Mouse (Mus musculus): ENCODE measurements around the gene Pcsk1n.
"Not testable (repeated sequence)": the region's sequence is repeated elsewhere in the genome, so short reads cannot be mapped to it uniquely, and the experiment has no call there.

Gene Pcsk1n

GRCm38 (mm10) chrX:7919601-7920383 is at the start of gene Pcsk1n:
Gene Pcsk1n (plus strand): TSS chrX:7919822.
- DNase-seq (ENCODE audit: low spot score in 2 of 2) = peak; percentile 36 to 55

DNA sequence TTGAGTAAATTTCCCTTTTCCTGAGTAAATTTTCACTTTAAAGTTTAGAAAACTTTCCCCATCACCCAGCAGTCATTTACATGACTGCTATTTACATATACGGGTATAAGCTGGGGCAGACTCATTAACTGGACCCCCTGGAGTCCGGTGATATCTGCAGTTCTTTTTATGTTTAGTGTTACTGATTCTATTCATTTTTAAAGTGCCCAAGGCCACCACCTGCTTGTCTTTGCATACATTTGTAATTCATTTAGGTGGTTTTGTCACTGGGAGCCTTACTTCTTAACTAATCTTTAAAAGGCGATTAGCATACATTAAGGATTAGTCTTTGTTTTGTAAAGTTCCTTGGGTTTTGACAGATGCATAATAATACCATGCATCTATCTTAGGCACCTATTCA is 49.8 kb upstream of the Pcsk1n start:
- DNase-seq (ENCODE audit: low spot score in 2 of 2) = no peak

DNA sequence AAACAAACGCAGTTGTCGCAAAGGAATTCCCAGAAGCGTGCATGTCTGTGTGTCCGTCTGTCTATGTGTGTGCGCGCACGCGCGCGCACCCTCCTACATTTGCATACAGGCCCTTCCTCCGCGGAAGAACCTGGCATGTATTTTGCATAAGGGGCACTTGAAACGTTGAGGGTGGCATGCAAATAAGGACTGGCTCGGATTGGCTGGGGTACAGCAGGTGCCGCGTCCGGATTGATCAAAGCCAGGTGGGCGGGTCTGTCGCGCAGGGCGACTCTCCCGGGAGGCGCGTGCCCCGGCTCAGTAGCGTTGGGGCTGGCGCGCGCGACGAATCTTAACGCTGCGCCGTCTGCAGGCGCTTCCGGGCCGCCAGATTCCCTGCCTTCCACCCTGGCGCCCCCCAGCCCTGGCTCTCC is 41.6 kb upstream of the Pcsk1n start, which contains the start of gene Pim2:
Gene Pim2, plus strand, starts transcription at position 256 of the 413 bp plus-strand sequence.
- DNase-seq (ENCODE audit: low spot score in 2 of 2) = peak; percentile 80 to 81

DNA sequence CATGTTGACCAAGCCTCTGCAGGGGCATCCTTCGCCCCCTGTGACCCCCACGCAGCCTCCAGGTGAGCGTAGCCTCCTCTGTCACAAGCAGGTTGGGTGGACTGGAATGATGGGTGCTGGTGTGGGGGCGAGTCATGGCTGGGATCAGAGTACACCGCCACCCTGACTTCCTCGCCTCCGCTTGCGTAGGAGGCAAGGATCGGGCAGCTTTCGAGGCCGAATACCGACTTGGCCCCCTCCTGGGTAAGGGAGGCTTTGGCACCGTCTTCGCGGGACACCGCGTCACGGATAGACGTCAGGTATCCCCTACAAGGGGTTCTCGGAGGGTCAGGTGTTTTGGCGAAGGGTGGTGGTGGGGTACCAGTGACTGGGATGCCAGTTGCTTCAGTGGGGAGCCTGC is 41.1 kb upstream of the Pcsk1n start:
- peak; percentile 32 to 40 for DNase-seq (ENCODE audit: low spot score in 2 of 2)

DNA sequence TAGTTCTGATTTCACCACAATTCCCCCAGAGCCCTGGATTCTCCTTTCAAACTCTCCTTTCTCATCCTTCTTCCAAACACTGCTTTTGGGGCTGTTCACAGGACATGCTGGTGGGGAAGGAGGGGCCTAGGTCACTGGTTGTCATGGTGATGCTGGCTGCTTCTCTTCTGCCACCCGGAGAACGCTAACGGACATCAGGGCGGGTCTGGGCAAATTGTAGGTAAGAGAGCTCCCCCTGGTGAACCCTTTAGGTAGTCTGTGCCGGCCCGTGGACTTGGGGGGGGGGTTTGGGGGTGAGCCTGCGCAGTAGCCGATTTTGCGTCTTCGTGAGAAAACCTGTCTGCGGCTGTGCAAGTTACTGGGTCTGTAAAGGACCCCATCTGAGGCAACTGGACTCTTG is 39.8 kb upstream of the Pcsk1n start:
- peak; percentile 53 to 60 for DNase-seq (ENCODE audit: low spot score in 2 of 2)

- DNase-seq (ENCODE audit: low spot score in 2 of 2) = peak; percentile 74
Observed at GRCm38 (mm10) chrX:7883841-7884567, 35.6 kb upstream of the Pcsk1n start, which contains the start of gene Slc35a2. Gene Slc35a2 (plus strand): TSS chrX:7884028.

DNA sequence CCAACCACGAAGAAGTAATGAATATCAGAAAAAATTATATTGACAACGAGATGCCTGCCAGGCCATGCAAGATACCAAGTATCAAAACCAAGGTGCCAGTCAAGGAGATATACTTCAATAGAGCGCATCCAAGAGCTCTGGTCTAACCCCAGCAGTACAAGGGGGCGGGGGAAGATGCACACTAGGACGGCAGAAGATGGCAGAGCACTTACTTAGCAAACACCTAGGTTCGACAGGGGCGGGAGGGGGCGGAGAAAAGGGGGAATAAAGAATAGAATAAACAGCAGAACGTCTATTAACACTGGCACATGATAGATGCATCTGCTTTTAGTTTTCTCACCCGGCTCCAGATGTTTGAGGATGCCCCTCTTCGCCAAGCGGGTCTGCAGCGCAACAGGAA is 21.4 kb upstream of the Pcsk1n start:
- DNase-seq (ENCODE audit: low spot score in 2 of 2) = no peak

DNA sequence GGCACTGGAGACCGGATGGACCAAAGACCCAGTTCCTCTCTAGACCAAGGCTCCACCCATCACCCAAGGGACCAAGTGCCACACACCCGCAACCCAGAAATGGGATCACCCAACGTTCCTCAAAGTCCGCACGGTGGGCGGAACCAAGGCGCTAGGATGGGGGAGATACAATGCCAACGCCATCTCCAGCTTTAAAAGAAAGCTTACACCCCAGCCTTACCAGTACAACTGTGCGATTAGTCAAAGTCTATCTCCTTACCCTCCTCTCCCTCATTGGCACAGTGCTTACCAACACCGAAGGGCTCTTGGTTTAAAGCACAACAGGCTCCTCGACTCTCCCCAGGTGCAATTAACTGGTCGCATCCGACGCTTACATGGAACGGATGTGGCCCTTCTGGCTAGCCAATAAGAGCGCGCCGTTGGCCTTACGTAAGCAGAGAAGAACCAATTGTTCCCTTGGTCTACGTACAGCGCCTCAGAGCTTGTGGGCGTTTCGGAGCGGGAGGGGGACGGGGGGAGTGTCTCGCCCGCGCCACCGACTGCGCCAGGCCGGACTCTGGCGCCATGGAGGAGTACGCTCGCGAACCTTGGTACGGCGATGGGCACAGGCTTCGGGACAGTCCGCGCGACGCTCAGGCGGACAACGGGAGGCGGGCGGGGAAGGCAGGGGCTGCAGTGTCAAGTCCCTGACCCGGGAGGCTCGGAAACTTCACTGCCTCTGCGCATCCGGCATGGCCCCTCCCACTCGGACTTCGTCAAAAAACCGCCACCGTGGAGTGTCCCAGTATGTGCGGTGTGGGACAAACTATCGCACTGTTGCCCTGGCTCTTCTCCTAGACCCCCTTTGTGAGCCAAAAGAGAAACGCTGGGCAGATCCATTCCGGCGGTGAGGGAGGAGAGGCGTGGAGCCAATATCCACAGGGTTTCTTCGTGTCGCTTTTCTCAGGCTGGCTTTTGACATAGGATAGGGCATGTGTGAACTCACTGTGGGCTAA is 20.4 kb upstream of the Pcsk1n start, which contains the start of the genes Pqbp1 and Timm17b:
Gene Pqbp1, minus strand, starts transcription at position 390 of the 995 bp plus-strand sequence.
Gene Timm17b, plus strand, starts transcription at position 478 of the 995 bp plus-strand sequence.
- peak; percentile 84 to 91 for DNase-seq (ENCODE audit: low spot score in 2 of 2)

- no peak for DNase-seq (ENCODE audit: low spot score in 2 of 2)
Observed at GRCm38 (mm10) chrX:7904441-7904840, 15.2 kb upstream of the Pcsk1n start.

DNA sequence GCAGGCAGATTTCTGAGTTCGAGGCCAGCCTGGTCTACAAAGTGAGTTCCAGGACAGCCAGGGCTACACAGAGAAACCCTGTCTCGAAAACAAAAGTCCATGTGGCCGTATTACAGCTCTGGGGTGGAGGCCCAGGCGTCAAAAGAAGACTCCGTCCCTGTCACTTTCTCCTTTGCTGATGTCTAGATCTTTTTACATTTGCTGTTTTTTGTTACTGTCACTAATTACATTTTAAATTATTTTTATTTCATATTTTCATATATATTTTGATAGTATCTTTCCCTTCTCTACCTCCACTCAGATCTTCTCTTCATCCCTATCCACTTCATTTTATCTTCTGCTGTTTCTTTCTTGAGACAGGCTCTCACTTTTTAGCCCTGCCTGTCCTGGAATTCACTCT is 11.9 kb upstream of the Pcsk1n start, which contains the start of gene Gm10491:
Gene Gm10491, minus strand, starts transcription at position 101 of the 400 bp plus-strand sequence.
- no peak for DNase-seq (ENCODE audit: low spot score in 2 of 2)

DNA sequence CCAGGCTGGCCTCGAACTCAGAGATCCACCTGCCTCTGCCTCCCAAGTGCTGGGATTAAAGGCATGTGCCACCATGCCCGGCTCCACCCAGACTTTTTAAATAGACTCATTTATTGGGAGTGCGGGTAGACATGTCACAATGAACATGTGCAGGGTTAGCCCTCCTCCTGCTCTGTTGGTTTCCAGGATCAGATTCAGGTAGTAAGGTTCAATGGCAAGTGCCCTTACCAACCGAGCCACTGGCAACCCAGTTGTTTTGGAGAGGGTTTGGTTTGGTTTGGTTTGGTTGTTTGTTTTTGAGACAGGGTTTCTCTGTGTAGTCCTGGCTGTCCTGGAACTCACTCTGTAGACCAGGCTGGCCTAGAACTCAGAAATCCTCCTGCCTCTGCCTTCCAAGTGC is 10.4 kb upstream of the Pcsk1n start, which contains the start of gene Gm10490:
Gene Gm10490, plus strand, starts transcription at position 301 of the 400 bp plus-strand sequence.
- DNase-seq (ENCODE audit: low spot score in 2 of 2) = not testable (repeated sequence)

DNA sequence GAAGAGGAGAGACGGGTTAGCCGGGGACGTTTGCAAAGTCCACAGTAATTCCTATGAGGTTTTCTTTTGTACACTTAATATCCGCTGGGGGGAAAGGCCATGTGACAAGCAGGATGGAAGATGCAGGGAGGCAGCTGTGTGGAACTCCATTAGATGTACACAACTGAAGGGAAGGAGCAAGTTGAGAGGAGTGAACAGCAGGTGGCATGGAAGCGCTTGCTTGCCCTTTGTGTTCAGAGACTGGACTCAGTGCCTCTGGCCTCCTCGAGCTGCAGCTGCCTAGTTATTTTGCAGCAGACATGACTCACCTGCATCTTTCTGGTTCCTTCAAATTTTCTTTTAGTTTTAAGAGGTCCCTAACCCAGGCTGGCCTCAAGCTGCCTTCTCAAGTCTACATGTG is 9.1 kb upstream of the Pcsk1n start:
- DNase-seq (ENCODE audit: low spot score in 2 of 2) = no peak

DNA sequence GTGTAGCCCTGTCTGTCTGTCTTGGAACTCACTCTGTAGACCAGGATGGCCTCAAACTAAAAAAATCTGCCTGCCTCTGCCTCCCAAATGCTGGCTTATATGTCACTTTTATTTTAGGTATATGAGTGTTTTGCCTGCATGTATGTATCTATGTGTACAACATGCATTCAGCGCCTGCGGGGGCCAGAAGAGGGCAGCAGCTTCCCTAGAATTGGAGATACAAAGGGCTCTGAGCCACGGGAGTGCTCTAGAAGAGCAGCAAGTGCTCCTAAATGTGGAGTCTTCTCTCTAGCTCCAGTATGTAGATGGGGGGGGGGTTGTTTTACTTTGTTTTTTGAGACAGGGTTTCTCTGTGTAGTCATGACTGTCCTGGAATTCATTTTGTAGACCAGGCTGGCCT is 4.0 kb upstream of the Pcsk1n start:
- not testable (repeated sequence) for DNase-seq (ENCODE audit: low spot score in 2 of 2)

DNA sequence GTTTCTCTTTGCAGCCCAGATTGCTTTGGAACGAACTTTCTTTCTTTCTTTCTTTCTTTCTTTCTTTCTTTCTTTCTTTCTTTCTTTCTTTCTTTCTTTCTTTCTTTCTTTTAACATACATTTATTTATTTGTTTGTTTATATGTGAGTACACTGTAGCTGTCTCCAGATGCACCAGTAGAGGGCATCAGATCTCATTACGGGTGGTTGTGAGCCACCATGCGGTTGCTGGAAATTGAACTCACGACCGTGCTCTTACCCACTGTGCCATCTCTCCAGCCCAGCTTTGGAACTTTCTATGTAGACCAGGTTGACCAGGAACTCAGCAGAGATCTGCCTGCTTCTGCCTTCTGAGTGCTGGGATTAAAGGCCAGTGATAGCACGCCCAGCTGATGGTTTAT is 1.7 kb upstream of the Pcsk1n start:
- not testable (repeated sequence) for DNase-seq (ENCODE audit: low spot score in 2 of 2)

- no peak for DNase-seq (ENCODE audit: low spot score in 2 of 2)
Observed at GRCm38 (mm10) chrX:7922032-7922431, 2.4 kb downstream of the Pcsk1n start.

GRCm38 (mm10) chrX:7926266-7926665 is 6.6 kb downstream of the Pcsk1n start:
- no peak for DNase-seq (ENCODE audit: low spot score in 2 of 2)

DNA sequence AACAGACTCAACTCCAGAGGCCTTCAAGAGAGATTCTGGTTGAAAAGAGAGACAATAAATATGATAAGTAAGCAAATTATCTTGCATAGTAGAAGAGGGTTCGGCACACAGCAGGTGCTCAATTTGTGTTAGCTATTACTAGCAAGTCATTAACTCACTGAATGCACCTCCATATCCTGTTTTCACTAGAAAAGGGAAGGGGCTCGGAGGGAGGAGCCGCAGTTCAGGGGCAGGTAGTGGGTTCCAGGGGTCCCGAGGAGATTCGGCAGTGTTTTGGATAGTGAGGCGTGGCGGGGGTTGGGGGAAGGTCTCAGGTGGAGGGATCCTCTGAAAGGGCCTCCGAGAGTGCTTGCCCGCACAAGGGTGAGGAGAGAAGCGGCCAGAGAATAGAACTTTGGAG is 7.5 kb downstream of the Pcsk1n start:
- DNase-seq (ENCODE audit: low spot score in 2 of 2) = no peak

GRCm38 (mm10) chrX:7928270-7928790 is 8.7 kb downstream of the Pcsk1n start, which contains the start of gene Eras:
Gene Eras (minus strand): TSS chrX:7928607.
- no peak for DNase-seq (ENCODE audit: low spot score in 2 of 2)

DNA sequence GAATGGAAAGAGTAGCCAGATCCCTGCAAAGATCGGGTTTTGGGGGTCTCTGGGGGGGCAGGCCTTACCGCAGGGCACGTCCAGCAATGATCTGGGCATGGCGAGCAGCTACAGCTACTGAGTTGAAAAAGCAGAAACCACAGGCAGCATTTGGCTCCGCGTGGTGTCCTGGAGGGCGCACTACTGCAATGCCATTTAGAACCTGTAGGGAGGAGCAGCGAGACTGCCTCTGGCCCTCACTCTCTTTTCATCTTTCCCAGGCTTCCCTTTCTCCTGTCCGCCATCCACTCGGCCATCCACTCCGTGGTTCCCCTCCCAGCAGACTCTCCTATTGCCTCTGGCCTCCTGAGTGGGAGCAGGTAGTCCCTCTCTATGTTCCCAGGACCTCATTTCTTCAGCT is 17.3 kb downstream of the Pcsk1n start:
- DNase-seq (ENCODE audit: low spot score in 2 of 2) = no peak

- no peak for DNase-seq (ENCODE audit: low spot score in 2 of 2)
Observed at GRCm38 (mm10) chrX:7937667-7938066, 18.0 kb downstream of the Pcsk1n start.

- DNase-seq (ENCODE audit: low spot score in 2 of 2) = no peak
Observed at GRCm38 (mm10) chrX:7945618-7946017, 26.0 kb downstream of the Pcsk1n start.

Data from right cerebral cortex, adult 2 months (tissue).